In the genomic region with DNA sequence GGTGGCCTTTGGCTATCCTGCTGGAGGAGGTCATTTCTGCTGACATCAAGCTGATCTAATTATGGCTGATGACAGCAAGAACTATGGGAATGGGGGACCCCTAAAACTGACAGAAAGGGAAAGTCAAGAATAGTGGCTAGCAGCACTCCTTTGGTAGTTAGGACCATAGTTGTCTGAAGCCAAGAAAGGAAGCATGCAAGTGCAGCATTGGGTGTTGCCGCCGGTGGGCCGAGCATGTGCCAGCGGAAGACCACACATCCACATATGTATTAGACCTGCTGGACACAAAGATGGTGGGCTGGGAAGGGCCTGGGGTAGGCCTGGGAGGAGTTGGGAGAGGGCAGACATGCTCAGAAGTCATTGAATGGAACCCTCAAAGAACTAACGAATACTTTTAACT, we compare ENCODE assay signal across 31 mouse cellular contexts.
"Had no signal": no experiment of that assay in that cellular context is flagged by ENCODE, and none has a peak within 500 bp of the region (broad histone marks: within the 10 kb centered on the region; RNA-seq: fewer than 3 reads in every experiment).

No protein-coding gene starts in this region.

- ATAC-seq: liver, embryonic 12.5 days; liver, postnatal 0 days; lung, postnatal 0 days; midbrain, embryonic 13.5 days; midbrain, embryonic 15.5 days; midbrain, embryonic 16.5 days had no signal

- H3K27ac ChIP-seq: limb, embryonic 10.5 days; limb, embryonic 12.5 days; limb, embryonic 13.5 days; limb, embryonic 15.5 days; liver, embryonic 12.5 days; liver, embryonic 13.5 days; liver, embryonic 14.5 days; liver, embryonic 15.5 days; lung, embryonic 15.5 days; macrophage; midbrain, embryonic 10.5 days; midbrain, embryonic 12.5 days; midbrain, embryonic 13.5 days; midbrain, embryonic 15.5 days had no signal

- H3K4me1 ChIP-seq: limb, embryonic 15.5 days; liver, embryonic 12.5 days; liver, embryonic 13.5 days; liver, embryonic 15.5 days; midbrain, embryonic 12.5 days had no signal

- H3K27me3 ChIP-seq: limb, embryonic 12.5 days; limb, embryonic 13.5 days; limb, embryonic 15.5 days; liver, embryonic 13.5 days; liver, embryonic 15.5 days; lung, embryonic 15.5 days; midbrain, embryonic 13.5 days; midbrain, embryonic 15.5 days had no signal

- H3K9me3 ChIP-seq: limb, embryonic 10.5 days; limb, embryonic 12.5 days; limb, embryonic 13.5 days; limb, embryonic 15.5 days; liver, embryonic 12.5 days; liver, embryonic 13.5 days; liver, embryonic 15.5 days; lung, embryonic 15.5 days; megakaryocyte, embryonic 14.5 days; midbrain, embryonic 10.5 days; midbrain, embryonic 12.5 days; midbrain, embryonic 13.5 days; midbrain, embryonic 15.5 days had no signal

- H3K9ac ChIP-seq: limb, embryonic 12.5 days; limb, embryonic 13.5 days; limb, embryonic 15.5 days; liver, embryonic 12.5 days; liver, embryonic 13.5 days; liver, embryonic 14.5 days; liver, embryonic 15.5 days; liver, postnatal 0 days; lung, embryonic 14.5 days; lung, embryonic 15.5 days; midbrain, embryonic 12.5 days; midbrain, embryonic 13.5 days; midbrain, embryonic 15.5 days had no signal

- H3K36me3 ChIP-seq: limb, embryonic 10.5 days; limb, embryonic 12.5 days; limb, embryonic 13.5 days; limb, embryonic 15.5 days; liver, embryonic 12.5 days; liver, embryonic 13.5 days; liver, embryonic 15.5 days; lung, embryonic 15.5 days; midbrain, embryonic 10.5 days; midbrain, embryonic 12.5 days; midbrain, embryonic 13.5 days; midbrain, embryonic 15.5 days had no signal

- DNase-seq: left cerebral cortex, postnatal 4 days; liver; liver, embryonic 13.5 days; liver, postnatal 0 days; lung, adult 18-20 months; lung, adult 2 months; lung, embryonic 14.5 days; lung, postnatal 10 days; lung, postnatal 14 days; lung, postnatal 36 days; lung, postnatal 4 days; midbrain, embryonic 14.5 days had no signal

- H3K4me3 ChIP-seq: limb, embryonic 10.5 days; limb, embryonic 12.5 days; limb, embryonic 13.5 days; limb, embryonic 15.5 days; liver, embryonic 12.5 days; liver, embryonic 13.5 days; liver, embryonic 15.5 days; lung, embryonic 15.5 days; megakaryocyte, embryonic 14.5 days; midbrain, embryonic 10.5 days; midbrain, embryonic 12.5 days; midbrain, embryonic 13.5 days; midbrain, embryonic 15.5 days; myocyte had no signal

- H3K4me2 ChIP-seq: limb, embryonic 12.5 days; limb, embryonic 13.5 days; limb, embryonic 15.5 days; liver, embryonic 11.5 days; liver, embryonic 12.5 days; liver, embryonic 13.5 days; liver, embryonic 15.5 days; lung, embryonic 14.5 days; lung, embryonic 15.5 days; midbrain, embryonic 11.5 days; midbrain, embryonic 12.5 days; midbrain, embryonic 13.5 days; midbrain, embryonic 15.5 days had no signal
